12 mouse cellular contexts compared by ENCODE assay signal in the genomic region with DNA sequence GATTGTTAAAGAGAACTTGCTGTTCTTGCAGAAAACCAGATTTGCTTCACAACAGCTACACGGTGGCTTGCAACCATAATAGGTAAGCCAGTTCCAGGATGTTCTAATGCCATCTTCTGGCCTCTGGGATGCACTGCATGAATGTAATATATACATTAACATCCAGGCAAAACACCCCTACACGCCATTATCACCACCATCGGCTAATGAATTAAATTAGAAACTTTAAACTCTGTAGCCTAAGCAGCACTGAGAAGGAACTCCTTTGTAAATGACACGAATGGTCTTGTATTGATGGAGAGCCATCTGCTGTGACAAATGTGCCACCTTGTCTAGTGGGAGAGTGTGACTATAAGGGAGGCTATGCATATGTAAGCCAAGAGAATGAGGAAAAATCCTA. TPM values are rescaled to one million over a fixed set of nuclear protein-coding genes. Genes with fewer than 3 reads are reported as not detected.
A peak's percentile ranks its signal among the peaks of the same experiment; 100 is the strongest.
DNase-seq lines count a peak whose midpoint lies in the region; ATAC-seq and TF ChIP-seq lines count a peak whose summit lies in the region.
"Had no signal": no experiment of that assay in that cellular context is flagged by ENCODE, and none has a peak within 500 bp of the region (broad histone marks: within the 10 kb centered on the region; RNA-seq: fewer than 3 reads in every experiment).

No protein-coding gene starts in this region.

- H3K27ac ChIP-seq in heart, postnatal 0 days (ENCODE audit: low read depth): no peak overlapping the region
- H3K27ac ChIP-seq: limb, embryonic 13.5 days had no signal

- H3K4me3 ChIP-seq in heart, postnatal 0 days (ENCODE audit: low read depth, low read length): no peak overlapping the region
- H3K4me3 ChIP-seq: limb, embryonic 13.5 days; megakaryocyte, embryonic 14.5 days had no signal

- 35% methylated on average over 4 of the region's 4 CpGs for WGBS in heart, postnatal 0 days

- no peaks in the 10 kb centered on the region for H3K4me1 ChIP-seq in heart, postnatal 0 days (ENCODE audit: control insufficient read depth, insufficient read depth)
- H3K4me1 ChIP-seq: limb, embryonic 13.5 days had no signal

- DNase-seq in heart, postnatal 0 days (ENCODE audit: low spot score): no peak
- DNase-seq in heart, postnatal 25 days (ENCODE audit: low spot score): no peak
- peak; percentile 24 for DNase-seq in right cerebral cortex, adult 18-20 months
- no peak for DNase-seq in right cerebral cortex, postnatal 14 days
- DNase-seq in embryo, embryonic 10.5 days (ENCODE audit: low spot score): peak; percentile 25
- DNase-seq in testis, postnatal 10 days (ENCODE audit: low spot score): no peak
- DNase-seq in gastrocnemius, postnatal 10 days: no peak
- DNase-seq: cerebellum, adult 11-12 months; kidney, adult 11 months; thymus, adult 18-20 months had no signal

- intact Hi-C loops in heart, postnatal 25 days (cut with DNase I): no loop called here

- peak; percentile 34 for TF ChIP-seq CTCF in heart, postnatal 0 days (IDR thresholded peaks at IDR 0.05; ENCODE audit: low read depth)

- H3K9ac ChIP-seq in heart, postnatal 0 days (replicated peaks; ENCODE audit: low read depth, low read length): no peak overlapping the region
- H3K9ac ChIP-seq: limb, embryonic 13.5 days had no signal

- H3K36me3 ChIP-seq in heart, postnatal 0 days (replicated peaks; ENCODE audit: control insufficient read depth, insufficient read depth, low read length): no peaks in the 10 kb centered on the region
- H3K36me3 ChIP-seq: limb, embryonic 13.5 days had no signal

- no peaks in the 10 kb centered on the region for H3K27me3 ChIP-seq in heart, postnatal 0 days (ENCODE audit: control insufficient read depth, insufficient read depth, low read length)
- H3K27me3 ChIP-seq: limb, embryonic 13.5 days had no signal

- no peak overlapping the region for H3K4me2 ChIP-seq in heart, postnatal 0 days (ENCODE audit: low read depth, low read length)
- H3K4me2 ChIP-seq: limb, embryonic 13.5 days had no signal

- no peak for TF ChIP-seq EP300 in heart, postnatal 0 days (IDR thresholded peaks at IDR 0.05; ENCODE audit: low read depth)

- no peaks in the 10 kb centered on the region for H3K9me3 ChIP-seq in heart, postnatal 0 days (replicated peaks; ENCODE audit: control insufficient read depth, low read length)
- H3K9me3 ChIP-seq: limb, embryonic 13.5 days; megakaryocyte, embryonic 14.5 days had no signal

- ATAC-seq in heart, postnatal 0 days (ENCODE audit: insufficient read depth, low read depth): no peak

RNA-seq across cellular contexts. Expression of a gene that starts 11.5 kb away (rescaled TPM):
- 0.15 and 2.0 TPM in 2 replicates for total RNA-seq in heart, postnatal 0 days (2014; rRNA removed; ENCODE audit: low replicate concordance)
- 0.10 and 0.15 TPM in 2 replicates for polyA plus RNA-seq in heart, postnatal 0 days (2015; fragmentation: Nextera tagmentation; extraction: Ambion mirVana)
- total RNA-seq in heart, postnatal 25 days (2021): 1 to 10 TPM; 2.1 to 3.1 TPM
- 1 to 10 TPM; 2.3 to 2.5 TPM for total RNA-seq in gastrocnemius, postnatal 10 days (2021)

Comparison
In these comparisons a context has a peak if more than half of its experiments do, and no peak if none do; other contexts are left out.
1. DNase-seq: peak in right cerebral cortex, adult 18-20 months (single experiment) and embryo, embryonic 10.5 days (single experiment); none in heart, postnatal 0 days (single experiment), heart, postnatal 25 days (single experiment), right cerebral cortex, postnatal 14 days (single experiment), testis, postnatal 10 days (single experiment) and gastrocnemius, postnatal 10 days (single experiment).